ENCODE assay signal across 19 mouse cellular contexts in genomic region chr16:32703312-32703912, GRCm38 (mm10). TPM values are rescaled to one million over a fixed set of nuclear protein-coding genes. Genes with fewer than 3 reads are reported as not detected.
A peak's percentile ranks its signal among the peaks of the same experiment; 100 is the strongest.
DNase-seq lines count a peak whose midpoint lies in the region; ATAC-seq and TF ChIP-seq lines count a peak whose summit lies in the region.
"Had no signal": no experiment of that assay in that cellular context is flagged by ENCODE, and none has a peak within 500 bp of the region (broad histone marks: within the 10 kb centered on the region; RNA-seq: fewer than 3 reads in every experiment).

No protein-coding gene starts in this region.

- no peak for TF ChIP-seq POLR2A in heart, adult 2 months (IDR thresholded peaks at IDR 0.05; ENCODE audit: insufficient read depth, low read depth, low read length)

- H3K79me2 ChIP-seq in heart, adult 2 months (replicated peaks; ENCODE audit: control insufficient read depth, insufficient read depth, low read length): no peaks in the 10 kb centered on the region

- H3K27ac ChIP-seq in heart, embryonic 12.5 days (ENCODE audit: poor library complexity, severe bottlenecking): 0 out of 2 replicates have a peak overlapping the region, but pooled peaks have one; percentile 19
- no peak overlapping the region for H3K27ac ChIP-seq in heart, adult 2 months
- H3K27ac ChIP-seq: liver, embryonic 13.5 days; midbrain, embryonic 13.5 days had no signal

- WGBS in heart, embryonic 12.5 days: 64% methylated on average over 9 of the region's 9 CpGs
- 45% methylated on average over 9 of the region's 9 CpGs for WGBS in heart, adult 2 months

- no peak for TF ChIP-seq EP300 in heart, adult 2 months (IDR thresholded peaks at IDR 0.05; ENCODE audit: insufficient read depth, low read depth, low read length)

- no peak overlapping the region for H3K4me2 ChIP-seq in heart, embryonic 12.5 days
- H3K4me2 ChIP-seq: liver, embryonic 13.5 days; midbrain, embryonic 13.5 days had no signal

- H3K4me1 ChIP-seq in heart, embryonic 12.5 days (replicated peaks): peaks cover 22% of the 10 kb centered on the region
- no peaks in the 10 kb centered on the region for H3K4me1 ChIP-seq in heart, adult 2 months (ENCODE audit: control insufficient read depth, insufficient read depth, low read length)
- H3K4me1 ChIP-seq: midbrain, embryonic 13.5 days had no signal

- no peak overlapping the region for H3K9ac ChIP-seq in heart, embryonic 12.5 days
- H3K9ac ChIP-seq in heart, adult 2 months (ENCODE audit: low read depth, low read length): no peak overlapping the region
- H3K9ac ChIP-seq: liver, embryonic 13.5 days; midbrain, embryonic 13.5 days had no signal

- DNase-seq in heart, adult 2 months: no peak
- DNase-seq in kidney, postnatal 25 days: peak; percentile 31 to 45
- DNase-seq in kidney, adult 11 months: no peak
- DNase-seq in NIH3T3 (ENCODE audit: low read depth): peak; percentile 60
- DNase-seq in lung, postnatal 10 days: peak; percentile 58
- DNase-seq in left cerebral cortex, postnatal 25 days (ENCODE audit: low spot score in 2 of 2): no peak
- no peak for DNase-seq in yolk sac, embryonic 10.5 days (ENCODE audit: low spot score)
- DNase-seq: cerebellum, adult 2 months; heart, postnatal 4 days; liver, embryonic 13.5 days; right cerebral cortex, postnatal 25 days; thymus, postnatal 14 days had no signal

- no peak overlapping the region for H3K4me3 ChIP-seq in heart, embryonic 12.5 days
- H3K4me3 ChIP-seq in heart, adult 2 months: no peak overlapping the region
- H3K4me3 ChIP-seq: erythroblast, embryonic 14.5 days; liver, embryonic 13.5 days; midbrain, embryonic 13.5 days had no signal

- intact Hi-C loops in heart, adult 2 months (cut with DNase I): no loop called here
- intact Hi-C loops in left cerebral cortex, postnatal 25 days (cut with DNase I): no loop called here

- no peaks in the 10 kb centered on the region for H3K27me3 ChIP-seq in heart, embryonic 12.5 days (replicated peaks)
- H3K27me3 ChIP-seq in heart, adult 2 months (ENCODE audit: control insufficient read depth, insufficient read depth, low read length): no peaks in the 10 kb centered on the region
- H3K27me3 ChIP-seq: liver, embryonic 13.5 days; midbrain, embryonic 13.5 days had no signal

- no peaks in the 10 kb centered on the region for H3K36me3 ChIP-seq in heart, embryonic 12.5 days
- H3K36me3 ChIP-seq in heart, adult 2 months (ENCODE audit: control insufficient read depth, insufficient read depth, low read length): no peaks in the 10 kb centered on the region
- H3K36me3 ChIP-seq: liver, embryonic 13.5 days; midbrain, embryonic 13.5 days had no signal

- ATAC-seq in heart, embryonic 12.5 days (ENCODE audit: insufficient number of reproducible peaks, low FRiP score): no peak
- ATAC-seq: inflammation-experienced regulatory T-cells, adult 6 months; midbrain, embryonic 13.5 days had no signal

- TF ChIP-seq CTCF in heart, adult 2 months (IDR thresholded peaks at IDR 0.05): no peak

- 0 out of 2 replicates have a peak, but pooled peaks cover 4% of the 10 kb centered on the region for H3K9me3 ChIP-seq in heart, embryonic 12.5 days (replicated peaks)
- H3K9me3 ChIP-seq: midbrain, embryonic 13.5 days had no signal

RNA-seq across cellular contexts. Expression of gene Muc4, which starts 32.3 kb away (rescaled TPM):
- 0.13 and 0.17 TPM in 2 replicates for polyA plus RNA-seq in heart, embryonic 12.5 days (2016; fragmentation: Nextera tagmentation; extraction: Ambion mirVana)
- total RNA-seq in heart, adult 2 months (2021): under 1 TPM; 0.18 to 0.21 TPM
- 0.23 and 2.5 TPM in 2 replicates for polyA plus RNA-seq in heart, adult 2 months (2012; rRNA removed)
- total RNA-seq in left cerebral cortex, postnatal 25 days (2021): not detected
- total RNA-seq: granulocyte monocyte progenitor cell, adult 5-6 weeks; heart, postnatal 4 days; left cerebral cortex, postnatal 10 days; MEL had no signal
- polyA plus RNA-seq: erythroblast, embryonic 14.5 days; midbrain, embryonic 13.5 days had no signal

RNA-seq across cellular contexts. Expression of gene Tnk2, which starts 59.7 kb away (rescaled TPM):
- polyA plus RNA-seq in heart, embryonic 12.5 days (2016; fragmentation: Nextera tagmentation; extraction: Ambion mirVana): 6.7 and 8.4 TPM in 2 replicates
- 10 to 100 TPM; 17.8 to 19.6 TPM for total RNA-seq in heart, adult 2 months (2021)
- polyA plus RNA-seq in heart, adult 2 months (2012; rRNA removed): 32.2 and 37.0 TPM in 2 replicates
- total RNA-seq in left cerebral cortex, postnatal 25 days (2021): 100 to 1,000 TPM; 179 to 184 TPM

Comparison
In these comparisons a context has a peak if more than half of its experiments do, and no peak if none do; other contexts are left out.
1. DNase-seq: peak in kidney, postnatal 25 days (2 of 2), NIH3T3 (single experiment) and lung, postnatal 10 days (single experiment); none in heart, adult 2 months (0 of 2), kidney, adult 11 months (single experiment), left cerebral cortex, postnatal 25 days (0 of 2) and yolk sac, embryonic 10.5 days (single experiment).
2. RNA of gene Tnk2, which starts 59.7 kb away (total RNA-seq): 179 to 184 TPM in left cerebral cortex, postnatal 25 days; 17.8 to 19.6 TPM in heart, adult 2 months; every median in the first group is over 4 times any median in the second.